Mouse (Mus musculus) stomach, embryonic 15.5 days (tissue): Measurements from ENCODE around the gene Cdc5l. TPM values are rescaled to one million over a fixed set of nuclear protein-coding genes. Genes with fewer than 3 reads are reported as not detected.

Experiments used
- ATAC-seq: fragments of 200-750 bp; cut with Nextera tagmentation; 2 replicates; pipeline ENCODE4 v1.8.0; 2017; ENCODE audit warnings: low read depth, moderate number of reproducible peaks, moderate TSS enrichment; ENCODE audit not compliant: insufficient read depth, low FRiP score
- H3K27ac ChIP-seq: fragments of 300-500 bp; sonication (generic); 2 replicates; pipeline ENCODE4 v1.5.1; 2015; ENCODE audit warnings: mild to moderate bottlenecking, inconsistent platforms
- H3K27me3 ChIP-seq: fragments of 300-500 bp; sonication (generic); replicated peaks from 2 replicates; pipeline ENCODE4 v1.6.1; 2015; ENCODE audit warnings: inconsistent platforms
- H3K36me3 ChIP-seq: fragments of 300-500 bp; sonication (generic); 2 replicates; pipeline ENCODE4 v1.6.1; 2015; ENCODE audit warnings: inconsistent platforms
- H3K4me1 ChIP-seq: fragments of 300-500 bp; sonication (generic); 2 replicates; pipeline ENCODE4 v1.6.1; 2015; ENCODE audit warnings: inconsistent platforms
- H3K4me2 ChIP-seq: fragments of 300-500 bp; sonication (generic); 2 replicates; pipeline ENCODE4 v1.6.1; 2015; ENCODE audit warnings: mild to moderate bottlenecking, inconsistent platforms
- H3K4me3 ChIP-seq: fragments of 300-500 bp; sonication (generic); replicated peaks from 2 replicates; pipeline ENCODE4 v1.5.1; 2015; ENCODE audit warnings: inconsistent platforms
- H3K9ac ChIP-seq: fragments of 300-500 bp; sonication (generic); 2 replicates; pipeline ENCODE4 v1.6.1; 2015; ENCODE audit warnings: inconsistent platforms
- H3K9me3 ChIP-seq: fragments of 300-500 bp; sonication (generic); 2 replicates; pipeline ENCODE4 v1.6.1; 2016; ENCODE audit warnings: inconsistent platforms
- WGBS: fragments of 180-500 bp; shearing (Covaris S2); methylation state at CpG from one replicate; pipeline ENCODE4 v1.1.7; 2015; 5-methylcytosine and 5-hydroxymethylcytosine counted together
- polyA plus RNA-seq: library from polyadenylated mRNA; unstranded; fragments of >200 nt; fragmentation: Nextera tagmentation; extraction: Ambion mirVana; gene quantifications from 2 replicates; pipeline ENCODE4 v1.2.1, GENCODE M21; 2015

The Cdc5l gene
- polyA plus RNA-seq, 1 experiment from 2014 or later = 55.7 TPM

DNA sequence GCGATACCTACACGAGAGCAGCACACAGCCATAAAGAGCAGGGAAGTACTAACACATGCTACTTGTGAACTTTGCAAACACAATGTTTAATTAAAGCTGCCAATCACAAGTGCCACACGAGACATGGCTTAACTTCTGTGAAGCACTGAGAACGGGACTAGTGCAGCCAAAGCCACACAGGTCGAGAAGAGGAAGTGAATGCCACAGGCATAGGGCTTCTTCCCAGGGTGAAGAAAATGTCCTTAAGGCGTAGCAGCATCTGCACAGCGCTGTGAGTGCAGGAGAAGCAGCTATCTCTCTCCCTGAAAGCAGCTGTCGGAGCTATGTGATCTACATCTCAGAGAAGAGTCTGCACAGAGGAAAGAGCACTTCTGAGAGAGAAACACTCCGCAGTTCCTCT lies 38.9 kb downstream of the Cdc5l start:
- H3K4me1 ChIP-seq = no peaks in the 10 kb centered on the region
- no peaks in the 10 kb centered on the region for H3K9me3 ChIP-seq
- H3K36me3 ChIP-seq = peaks cover 27% of the 10 kb centered on the region
- no peak overlapping the region for H3K27ac ChIP-seq
- no peak overlapping the region for H3K4me3 ChIP-seq
- WGBS = 64% methylated on average over 9 of the region's 9 CpGs
- H3K27me3 ChIP-seq = no peaks in the 10 kb centered on the region
- ATAC-seq = no peak
- no peak overlapping the region for H3K9ac ChIP-seq
- no peak overlapping the region for H3K4me2 ChIP-seq

DNA sequence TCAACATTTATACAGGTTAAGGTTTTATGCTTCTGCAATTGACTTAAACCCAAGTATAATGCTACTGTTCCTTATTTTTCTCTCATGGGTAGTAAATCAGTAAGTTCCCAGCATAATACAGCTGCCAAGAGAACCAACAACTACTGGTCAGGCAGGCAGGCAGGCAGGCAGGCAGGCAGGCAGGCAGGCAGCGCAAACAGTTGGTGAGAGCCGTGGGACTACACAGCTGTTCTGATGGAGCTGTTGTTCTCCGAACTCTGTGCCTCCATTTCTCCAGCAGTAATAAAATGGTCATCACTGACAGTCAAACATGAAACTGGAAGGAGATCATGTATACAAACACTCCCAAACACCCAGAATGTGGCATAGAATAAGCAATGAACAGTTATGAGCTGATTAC lies 39.8 kb downstream of the Cdc5l start:
- Histone ChIP-seq H3K36me3 (peaks cover 27% of the 10 kb centered on the region), H3K27ac (no peak overlapping the region), H3K4me3 (no peak overlapping the region), H3K9ac (no peak overlapping the region), H3K9me3 (no peaks in the 10 kb centered on the region), H3K4me2 (no peak overlapping the region), H3K4me1 (no peaks in the 10 kb centered on the region), H3K27me3 (no peaks in the 10 kb centered on the region)
- 77% methylated on average over 3 of the region's 3 CpGs for WGBS
- no peak for ATAC-seq

- WGBS = 96% methylated on average over 5 of the region's 5 CpGs
- no peak overlapping the region for H3K4me2 ChIP-seq
- H3K9ac ChIP-seq = no peak overlapping the region
- no peaks in the 10 kb centered on the region for H3K27me3 ChIP-seq
- no peak overlapping the region for H3K27ac ChIP-seq
- peaks cover 28% of the 10 kb centered on the region for H3K36me3 ChIP-seq
- no peaks in the 10 kb centered on the region for H3K4me1 ChIP-seq
- no peaks in the 10 kb centered on the region for H3K9me3 ChIP-seq
- ATAC-seq = no peak
- no peak overlapping the region for H3K4me3 ChIP-seq
Observed at GRCm38 (mm10) chr17:45389896-45390295, 43.6 kb downstream of the Cdc5l start.

GRCm38 (mm10) chr17:45386986-45387385 lies 46.6 kb downstream of the Cdc5l start:
- Histone ChIP-seq H3K27me3 (no peaks in the 10 kb centered on the region), H3K9me3 (no peaks in the 10 kb centered on the region), H3K36me3 (peaks cover 20% of the 10 kb centered on the region), H3K4me3 (no peak overlapping the region), H3K27ac (no peak overlapping the region), H3K9ac (no peak overlapping the region), H3K4me1 (no peaks in the 10 kb centered on the region), H3K4me2 (no peak overlapping the region)
- no peak for ATAC-seq
- WGBS = 88% methylated on average over 7 of the region's 7 CpGs

GRCm38 (mm10) chr17:45383305-45383704 lies 50.2 kb downstream of the Cdc5l start:
- peaks cover 4% of the 10 kb centered on the region for H3K36me3 ChIP-seq
- H3K4me1 ChIP-seq = no peaks in the 10 kb centered on the region
- H3K4me3 ChIP-seq = no peak overlapping the region
- no peak for ATAC-seq
- H3K27me3 ChIP-seq = no peaks in the 10 kb centered on the region
- H3K4me2 ChIP-seq = no peak overlapping the region
- H3K9ac ChIP-seq = no peak overlapping the region
- 87% methylated on average over 3 of the region's 3 CpGs for WGBS
- no peak overlapping the region for H3K27ac ChIP-seq
- H3K9me3 ChIP-seq = no peaks in the 10 kb centered on the region

DNA sequence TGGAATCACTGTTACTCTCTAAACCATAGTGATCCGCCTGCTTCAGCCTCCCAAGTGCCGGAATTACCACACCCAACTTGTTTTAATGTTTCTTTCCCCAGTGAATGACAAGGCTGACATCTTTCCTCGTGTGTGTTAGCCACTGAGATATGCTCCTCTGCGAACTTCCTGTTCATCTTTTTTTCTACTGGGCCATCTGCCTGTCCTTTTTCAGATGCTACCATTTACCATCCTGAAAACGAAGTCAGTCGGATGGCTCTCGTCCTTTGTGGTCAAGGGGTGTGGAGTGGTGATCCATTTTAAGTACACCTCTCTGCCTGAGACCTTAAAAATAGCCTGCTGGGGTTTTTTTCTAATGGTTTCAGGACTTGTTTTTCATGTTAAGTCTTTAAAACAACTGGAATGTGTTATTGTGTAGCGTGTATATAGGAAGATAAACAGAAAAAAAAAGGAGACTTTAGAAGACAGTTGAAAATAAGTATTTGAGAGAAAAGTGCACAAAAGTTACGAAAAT lies 54.2 kb downstream of the Cdc5l start:
- WGBS = 86% methylated on average over 9 of the region's 9 CpGs
- no peak for ATAC-seq
- H3K4me3 ChIP-seq = no peak overlapping the region
- no peak overlapping the region for H3K27ac ChIP-seq
- H3K4me1 ChIP-seq = no peaks in the 10 kb centered on the region
- 0 out of 2 replicates have a peak, but pooled peaks cover 3% of the 10 kb centered on the region for H3K27me3 ChIP-seq
- no peaks in the 10 kb centered on the region for H3K36me3 ChIP-seq
- H3K9me3 ChIP-seq = no peaks in the 10 kb centered on the region
- no peak overlapping the region for H3K9ac ChIP-seq
- H3K4me2 ChIP-seq = no peak overlapping the region

DNA sequence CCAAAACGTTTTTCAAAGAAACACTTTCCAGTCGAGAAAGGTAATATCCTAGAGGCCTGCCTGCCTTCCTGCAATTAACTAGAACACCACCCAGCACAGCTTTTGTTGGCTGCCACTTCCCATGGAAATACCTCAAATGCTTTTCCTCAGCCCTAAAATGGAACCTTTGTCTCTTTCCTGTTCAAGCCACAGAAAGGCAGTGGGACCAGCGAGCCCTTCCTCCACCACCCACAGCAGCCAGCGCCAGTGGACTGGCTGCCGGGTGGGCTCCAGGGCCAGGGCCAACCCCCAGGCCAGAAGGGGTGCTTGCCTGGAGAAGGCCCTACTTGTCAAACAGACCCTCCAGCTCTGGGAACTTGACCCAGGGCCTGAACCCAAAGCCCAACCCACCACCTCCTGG lies 56.2 kb downstream of the Cdc5l start:
- Histone ChIP-seq H3K4me2 (no peak overlapping the region), H3K36me3 (no peaks in the 10 kb centered on the region), H3K9ac (no peak overlapping the region), H3K4me3 (no peak overlapping the region), H3K9me3 (no peaks in the 10 kb centered on the region), H3K27me3 (0 out of 2 replicates have a peak, but pooled peaks cover 3% of the 10 kb centered on the region), H3K4me1 (no peaks in the 10 kb centered on the region), H3K27ac (no peak overlapping the region)
- no peak for ATAC-seq
- 52% methylated on average over 5 of the region's 5 CpGs for WGBS

DNA sequence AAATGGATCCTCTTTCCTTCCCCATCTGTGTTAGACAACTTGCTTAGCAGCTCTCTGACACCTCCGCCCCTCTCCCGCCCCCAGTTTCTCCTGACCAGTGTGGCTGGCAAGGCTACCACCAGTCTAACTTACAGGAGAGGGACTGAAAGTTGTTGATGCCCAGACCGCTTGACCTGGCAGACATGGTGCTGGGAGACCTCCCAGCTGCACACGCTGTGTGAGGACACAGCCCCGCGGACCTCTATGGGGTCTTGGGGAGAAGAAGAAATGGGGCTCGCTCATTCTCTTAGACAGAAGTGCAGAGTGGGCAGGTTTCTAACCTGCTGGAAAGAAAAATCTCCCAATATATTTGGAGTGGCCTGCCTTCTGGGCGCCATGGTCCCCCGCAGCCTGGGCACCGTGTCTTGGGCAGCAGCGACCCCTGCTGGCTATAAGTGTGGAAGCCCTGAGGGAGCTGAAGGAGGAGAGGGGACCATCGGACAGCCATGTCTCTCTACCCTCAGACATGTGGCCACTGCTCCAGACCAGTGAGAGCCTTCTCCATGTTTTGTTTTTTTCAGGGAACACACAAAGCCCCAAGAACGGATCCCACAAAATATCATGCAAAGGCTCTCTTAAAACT lies 59.4 kb downstream of the Cdc5l start:
- ATAC-seq = no peak
- Histone ChIP-seq H3K36me3 (no peaks in the 10 kb centered on the region), H3K4me3 (no peak overlapping the region), H3K4me2 (no peak overlapping the region), H3K27me3 (0 out of 2 replicates have a peak, but pooled peaks cover 3% of the 10 kb centered on the region), H3K9ac (no peak overlapping the region), H3K9me3 (no peaks in the 10 kb centered on the region), H3K4me1 (peaks cover 3% of the 10 kb centered on the region; the same call in 1 of the 2 replicates), H3K27ac (no peak overlapping the region)
- WGBS = 26% methylated on average over 13 of the region's 13 CpGs

GRCm38 (mm10) chr17:45371042-45371441 lies 62.5 kb downstream of the Cdc5l start:
- no peaks in the 10 kb centered on the region for H3K36me3 ChIP-seq
- H3K4me3 ChIP-seq = no peak overlapping the region
- whole genome bisulfite sequencing = 49% methylated on average over 9 of the region's 9 CpGs
- ATAC-seq = no peak
- no peaks in the 10 kb centered on the region for H3K9me3 ChIP-seq
- H3K4me1 ChIP-seq = peaks cover 3% of the 10 kb centered on the region; the same call in 1 of the 2 replicates
- no peak overlapping the region for H3K9ac ChIP-seq
- H3K27ac ChIP-seq = no peak overlapping the region
- 0 out of 2 replicates have a peak, but pooled peaks cover 3% of the 10 kb centered on the region for H3K27me3 ChIP-seq
- H3K4me2 ChIP-seq = no peak overlapping the region

DNA sequence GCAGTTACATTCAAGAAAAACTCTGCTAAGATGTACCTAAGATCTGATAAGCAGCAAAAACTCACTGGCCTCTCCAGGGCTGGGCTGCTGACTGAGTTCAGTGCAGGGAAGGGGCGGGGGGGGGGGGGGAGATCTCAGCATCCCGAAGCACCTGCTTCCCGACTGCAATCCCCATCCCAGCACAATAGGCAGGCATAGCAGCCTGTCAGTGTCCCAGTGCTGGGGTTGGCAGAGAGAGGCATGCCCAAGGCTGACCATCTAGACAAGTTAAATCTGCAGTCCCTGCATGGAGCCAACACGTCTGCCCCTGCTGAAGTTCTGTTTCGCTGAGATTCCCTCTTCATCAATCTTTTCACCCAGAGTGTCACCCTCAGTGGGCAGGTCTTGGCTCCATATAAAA lies 63.0 kb downstream of the Cdc5l start:
- Histone ChIP-seq H3K27ac (no peak overlapping the region), H3K36me3 (no peaks in the 10 kb centered on the region), H3K27me3 (no peaks in the 10 kb centered on the region), H3K9ac (no peak overlapping the region), H3K4me1 (peaks cover 3% of the 10 kb centered on the region; the same call in 1 of the 2 replicates), H3K4me3 (no peak overlapping the region), H3K4me2 (no peak overlapping the region), H3K9me3 (no peaks in the 10 kb centered on the region)
- 37% methylated on average over 4 of the region's 5 CpGs for WGBS
- no peak for ATAC-seq

DNA sequence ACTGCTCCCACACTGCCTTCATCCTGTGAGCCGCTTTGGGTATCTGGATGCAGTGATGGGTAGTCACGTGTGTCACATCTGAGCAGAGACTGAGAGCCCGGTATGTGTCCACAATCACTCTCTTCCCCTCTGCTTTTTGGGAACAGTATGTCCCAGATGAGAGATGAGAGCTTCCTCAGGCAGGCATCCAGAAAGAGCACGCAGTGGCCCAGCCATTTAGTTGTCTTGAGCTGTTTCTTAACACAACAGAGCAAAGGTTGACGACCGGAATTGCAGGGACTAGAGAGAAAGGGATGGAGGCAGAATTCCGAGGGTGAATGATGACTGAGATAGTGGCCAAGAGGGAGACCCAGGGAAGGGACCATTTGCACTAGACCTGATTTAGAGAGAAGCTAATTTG lies 68.7 kb downstream of the Cdc5l start:
- no peak overlapping the region for H3K27ac ChIP-seq
- no peaks in the 10 kb centered on the region for H3K4me1 ChIP-seq
- 67% methylated on average over 7 of the region's 7 CpGs for WGBS
- H3K36me3 ChIP-seq = no peaks in the 10 kb centered on the region
- no peak overlapping the region for H3K4me3 ChIP-seq
- H3K9ac ChIP-seq = no peak overlapping the region
- H3K9me3 ChIP-seq = no peaks in the 10 kb centered on the region
- no peak for ATAC-seq
- H3K27me3 ChIP-seq = no peaks in the 10 kb centered on the region
- no peak overlapping the region for H3K4me2 ChIP-seq

DNA sequence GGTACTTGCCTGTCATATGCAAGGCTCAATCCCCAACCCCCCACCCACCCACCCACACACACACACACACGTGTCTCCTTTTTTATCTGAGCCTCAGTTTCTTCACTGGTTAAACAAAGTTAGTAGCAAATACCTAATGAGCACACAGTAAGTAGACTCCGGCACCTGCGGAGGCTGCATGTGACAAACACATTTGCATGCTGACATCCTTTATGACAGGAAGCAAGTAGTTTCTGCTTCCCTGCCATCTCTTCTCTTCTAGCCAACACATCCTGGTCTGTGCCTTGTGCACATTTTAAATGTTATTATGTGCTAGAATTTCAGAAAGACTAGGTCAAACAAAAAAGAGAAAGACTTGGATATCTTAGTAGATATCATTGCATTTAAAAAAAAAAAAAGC lies 72.6 kb downstream of the Cdc5l start:
- no peaks in the 10 kb centered on the region for H3K9me3 ChIP-seq
- H3K4me2 ChIP-seq = no peak overlapping the region
- H3K36me3 ChIP-seq = no peaks in the 10 kb centered on the region
- no peak overlapping the region for H3K4me3 ChIP-seq
- H3K27ac ChIP-seq = no peak overlapping the region
- ATAC-seq = no peak
- WGBS = 78% methylated on average over 3 of the region's 3 CpGs
- peaks cover 3% of the 10 kb centered on the region; the same call in 1 of the 2 replicates for H3K4me1 ChIP-seq
- H3K27me3 ChIP-seq = no peaks in the 10 kb centered on the region
- H3K9ac ChIP-seq = no peak overlapping the region
